Mouse (Mus musculus): Measurements from ENCODE around the gene Gm3005. TPM values are rescaled to one million over a fixed set of nuclear protein-coding genes. Genes with fewer than 3 reads are reported as not detected.
"Not testable (repeated sequence)": the region's sequence is repeated elsewhere in the genome, so short reads cannot be mapped to it uniquely, and the experiment has no call there.

The Gm3005 gene
- total RNA-seq (2021), result not detected
- long read RNA-seq, experiment 1, partial matches to known transcripts, result 0 of 1 reads
- long read RNA-seq, experiment 1, other reads (novel, unspliced or antisense), result 1 of 1 reads
- long read RNA-seq, experiment 2, partial matches to known transcripts, result 0 of 2 reads
- long read RNA-seq, experiment 2, other reads (novel, unspliced or antisense), result 2 of 2 reads

DNA sequence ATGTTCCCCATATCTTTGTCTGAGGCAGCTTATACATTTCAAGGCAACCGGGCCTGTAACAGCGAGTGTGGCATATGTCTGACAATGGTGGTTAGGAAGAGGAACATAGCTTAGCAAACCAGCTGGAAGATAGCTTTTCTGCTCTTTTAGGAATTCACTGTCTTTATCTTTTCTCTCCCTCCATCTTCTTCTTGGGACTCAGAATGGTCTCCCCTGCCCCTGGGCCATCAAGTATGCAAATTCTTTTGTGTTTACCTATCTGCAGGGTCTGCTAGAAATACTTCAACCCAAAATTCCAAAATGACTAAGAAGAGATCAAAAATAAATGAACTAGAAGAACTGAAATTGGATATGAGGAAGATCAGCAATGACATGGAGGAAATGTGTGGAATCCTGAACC lies at the start of gene Gm3005:
Gm3005 (plus strand) TSS at position 301 of the 400 bp plus-strand sequence.
- DNase-seq; intact Hi-C loops (cut with DNase I): not testable (repeated sequence)

GRCm38 (mm10) chr14:3394793-3395192 lies 33.1 kb upstream of the Gm3005 start, which contains the start of gene Gm10413:
Gene Gm10413 (plus strand): TSS chr14:3395093.
- DNase-seq; intact Hi-C loops (cut with DNase I): not testable (repeated sequence)

- intact Hi-C loops (cut with DNase I), result not testable (repeated sequence)
These were observed 15.6 kb upstream of the Gm3005 start, which contains the start of gene Gm10409 for GRCm38 (mm10) chr14:3412314-3412713. Gene Gm10409 (plus strand): TSS chr14:3412614.

GRCm38 (mm10) chr14:3449079-3449478 lies 21.2 kb downstream of the Gm3005 start, which contains the start of gene Gm10408:
Gene Gm10408 (plus strand): TSS chr14:3449379.
- intact Hi-C loops (cut with DNase I); DNase-seq: not testable (repeated sequence)

More at GRCm38 (mm10) chr14:3412314-3412713, 15.6 kb upstream of the Gm3005 start, which contains the start of gene Gm10409:
- not testable (repeated sequence) for DNase-seq

DNA sequence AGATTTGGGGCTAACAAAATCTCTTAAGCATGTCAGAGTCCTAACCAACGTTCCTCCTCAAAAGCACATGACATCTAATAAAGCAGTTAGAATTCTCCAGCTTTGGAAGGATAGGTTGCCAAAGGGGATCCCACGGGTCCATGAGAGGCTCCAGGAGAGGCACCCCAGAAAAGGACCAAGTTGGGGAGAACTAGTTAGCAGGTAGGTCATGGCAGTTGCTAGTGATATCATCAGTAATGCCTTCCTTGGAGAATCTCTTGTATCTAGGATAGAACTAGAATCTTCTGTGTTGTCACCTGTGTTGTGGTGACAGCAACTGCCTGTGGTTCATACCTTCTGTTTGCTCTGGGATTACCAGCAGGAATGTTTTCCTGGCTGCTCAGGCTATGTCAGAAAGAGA lies 206.3 kb downstream of the Gm3005 start, which contains the start of gene Gm3012:
Gm3012 (plus strand) TSS at position 301 of the 400 bp plus-strand sequence.
- DNase-seq; intact Hi-C loops (cut with DNase I): not testable (repeated sequence)

Other genes with a start within 250 kb of the Gm3005 start
- not detected for gene Gm5795, start 239.8 kb upstream of the Gm3005 start, total RNA-seq (2021)
- under 1 TPM; 0.64 to 0.74 TPM for gene D830030K20Rik, start 219.6 kb upstream of the Gm3005 start, total RNA-seq (2021)
- gene Gm2956, start 95.5 kb upstream of the Gm3005 start, total RNA-seq (2021), result under 1 TPM in 1 of 2 experiments, not detected in 1; 0.33 TPM
- gene Gm10413, start 33.0 kb upstream of the Gm3005 start, total RNA-seq (2021), result not detected
- under 1 TPM; 0.17 to 0.18 TPM for gene Gm10409, start 15.5 kb upstream of the Gm3005 start, total RNA-seq (2021)
- not detected for gene Gm10408, start 21.3 kb downstream of the Gm3005 start, total RNA-seq (2021)
- gene Gm3012, start 206.4 kb downstream of the Gm3005 start, total RNA-seq (2021), result not detected
- under 1 TPM; 0.17 to 0.18 TPM for gene Gm3020, start 223.9 kb downstream of the Gm3005 start, total RNA-seq (2021)

Data from gastrocnemius, postnatal 36 days (tissue).